Mouse (Mus musculus) spleen, embryonic (tissue): ENCODE results near the gene Pitpnm2.

Experiments
- CTCF ChIA-PET: fragments of 350-600 bp; sonication (Branson Sonifier 250); formaldehyde crosslinking; loops from one replicate; lab custom pipeline; 2022; lab: Charles Lee

Pitpnm2 gene

DNA sequence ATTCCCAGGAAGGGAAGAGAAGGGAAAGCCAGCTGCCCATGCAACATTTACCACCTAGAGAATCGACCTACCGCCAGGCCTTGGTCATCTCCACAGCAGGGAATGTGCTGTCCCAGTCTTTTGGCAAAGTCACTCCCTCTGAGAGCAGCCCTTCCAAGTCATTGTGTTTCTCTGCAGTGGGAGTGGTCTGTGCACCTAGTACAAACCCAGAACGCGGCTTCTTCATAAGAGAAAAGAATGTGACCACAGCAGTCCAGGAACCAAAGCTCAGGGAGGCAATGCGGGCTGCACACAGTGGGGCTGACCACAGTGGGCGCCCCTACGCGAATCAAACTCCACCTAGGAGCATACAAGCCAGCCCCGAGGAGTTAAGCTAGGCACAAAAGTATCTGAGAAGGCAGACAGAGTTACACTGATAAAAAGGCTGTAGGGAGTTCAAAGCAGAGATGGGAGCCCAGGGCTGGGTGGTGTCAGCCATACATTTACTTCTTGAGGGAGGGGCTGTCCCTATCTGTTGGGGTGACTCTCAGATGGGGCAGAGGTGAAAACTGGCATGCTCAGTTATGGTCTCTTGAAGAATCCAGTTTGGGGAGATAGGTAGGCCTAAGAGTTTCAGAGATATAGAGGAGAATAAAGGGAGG, 1.5 kb downstream of the Pitpnm2 start:
- CTCF ChIA-PET, result interaction anchor here (0.6 to 1.0 kb wide), 2 partner anchors 37 to 94 kb away, joined by 4 to 8 read pairs; no protein-coding TSS in a partner anchor

DNA sequence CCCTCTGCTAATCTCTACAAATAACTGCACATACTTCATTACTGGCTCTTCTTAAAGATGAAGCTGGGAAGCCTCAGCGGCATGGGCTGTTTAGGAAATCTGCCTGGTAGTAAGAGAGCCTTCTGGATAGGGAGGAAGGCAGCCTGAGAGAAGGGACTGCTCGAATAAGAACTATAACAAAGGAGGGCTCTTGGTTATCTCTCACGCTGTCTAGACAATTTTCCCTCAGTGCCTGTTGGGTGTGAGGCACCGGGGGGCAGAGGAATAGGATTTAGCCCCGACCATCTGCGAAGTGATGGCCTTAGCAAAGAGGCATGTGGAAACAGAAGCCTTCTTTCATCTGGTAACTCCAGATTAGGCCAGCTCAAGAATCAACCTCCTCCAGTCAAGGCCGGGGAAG, 2.3 kb downstream of the Pitpnm2 start:
- CTCF ChIA-PET, result interaction anchor here (0.5 to 0.7 kb wide), 3 partner anchors 34 to 270 kb away, joined by 3 to 4 read pairs (median 3); no protein-coding TSS in a partner anchor

DNA sequence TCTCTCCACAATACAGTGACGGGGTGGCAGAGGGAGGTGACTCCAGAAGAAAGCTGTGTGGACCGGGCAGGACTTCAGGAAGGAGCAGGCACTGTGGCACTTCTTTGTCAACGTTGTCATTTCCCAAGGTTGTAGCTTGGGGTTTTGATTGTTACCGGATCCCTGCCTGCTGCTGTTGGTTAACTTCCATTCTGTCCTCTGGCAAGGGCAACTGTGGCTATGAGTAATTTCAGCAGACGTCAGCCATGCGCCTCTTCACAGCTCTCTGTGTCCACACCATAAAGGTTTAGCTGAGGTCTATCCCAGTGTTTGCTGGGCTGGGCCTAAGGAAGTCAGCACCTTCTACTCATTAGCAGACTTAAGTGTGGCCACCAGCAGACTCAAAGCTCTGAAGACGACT, 4.7 kb downstream of the Pitpnm2 start:
- CTCF ChIA-PET, result no interaction called here

DNA sequence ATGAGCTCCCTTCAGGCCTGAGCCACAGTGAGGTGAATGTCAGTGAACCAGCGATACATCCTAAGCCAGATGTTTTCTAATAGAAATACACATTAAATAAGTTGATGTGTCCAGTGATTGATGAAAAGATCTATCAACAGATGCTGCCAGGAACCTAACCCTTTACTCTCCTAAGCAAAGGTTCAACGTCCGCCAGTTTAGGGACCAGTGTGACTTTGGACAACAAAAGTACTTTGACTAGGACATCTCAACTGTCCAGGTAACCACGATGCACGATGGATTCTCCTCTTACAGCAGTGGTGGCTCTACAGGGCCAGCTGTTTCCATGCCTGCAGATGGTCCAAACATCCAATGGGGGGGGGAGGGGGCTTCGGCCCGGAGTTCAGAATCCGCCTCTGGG, 5.1 kb downstream of the Pitpnm2 start:
- CTCF ChIA-PET, result interaction anchor here (0.5 kb wide), 1 partner anchor 10 kb away, joined by 3 read pairs; no protein-coding TSS in a partner anchor

DNA sequence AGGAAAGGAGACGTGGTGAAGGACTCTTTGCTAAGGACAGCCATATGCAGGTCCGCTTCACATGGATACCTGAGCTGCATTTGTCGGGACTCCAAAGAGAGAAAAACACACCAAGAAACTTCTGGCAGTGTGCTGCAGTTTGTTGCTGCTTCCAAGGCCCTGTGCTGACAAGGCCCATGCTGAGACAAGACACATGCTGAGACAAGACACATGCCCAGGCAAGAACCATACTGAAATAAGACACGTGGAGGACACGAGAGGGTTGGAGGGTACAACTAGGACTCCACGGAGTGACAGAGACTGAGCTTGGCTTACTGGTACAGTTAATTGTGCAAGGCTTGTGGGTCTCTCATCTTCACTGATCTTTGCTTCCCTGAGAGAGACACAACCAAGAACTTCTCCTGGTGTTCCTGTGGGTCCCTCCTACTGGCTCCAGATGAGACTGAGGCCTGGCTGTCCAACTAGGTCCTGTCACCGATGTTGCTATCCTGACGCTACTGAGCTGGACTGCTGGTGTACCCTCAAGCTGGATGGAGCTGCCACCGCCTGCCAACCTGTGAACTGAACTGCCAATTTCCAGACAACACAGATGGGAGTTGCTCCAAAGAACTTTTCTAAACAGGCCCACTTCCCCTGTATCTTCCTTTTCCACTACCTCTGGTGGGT, 6.2 kb downstream of the Pitpnm2 start:
- CTCF ChIA-PET, result no interaction called here

DNA sequence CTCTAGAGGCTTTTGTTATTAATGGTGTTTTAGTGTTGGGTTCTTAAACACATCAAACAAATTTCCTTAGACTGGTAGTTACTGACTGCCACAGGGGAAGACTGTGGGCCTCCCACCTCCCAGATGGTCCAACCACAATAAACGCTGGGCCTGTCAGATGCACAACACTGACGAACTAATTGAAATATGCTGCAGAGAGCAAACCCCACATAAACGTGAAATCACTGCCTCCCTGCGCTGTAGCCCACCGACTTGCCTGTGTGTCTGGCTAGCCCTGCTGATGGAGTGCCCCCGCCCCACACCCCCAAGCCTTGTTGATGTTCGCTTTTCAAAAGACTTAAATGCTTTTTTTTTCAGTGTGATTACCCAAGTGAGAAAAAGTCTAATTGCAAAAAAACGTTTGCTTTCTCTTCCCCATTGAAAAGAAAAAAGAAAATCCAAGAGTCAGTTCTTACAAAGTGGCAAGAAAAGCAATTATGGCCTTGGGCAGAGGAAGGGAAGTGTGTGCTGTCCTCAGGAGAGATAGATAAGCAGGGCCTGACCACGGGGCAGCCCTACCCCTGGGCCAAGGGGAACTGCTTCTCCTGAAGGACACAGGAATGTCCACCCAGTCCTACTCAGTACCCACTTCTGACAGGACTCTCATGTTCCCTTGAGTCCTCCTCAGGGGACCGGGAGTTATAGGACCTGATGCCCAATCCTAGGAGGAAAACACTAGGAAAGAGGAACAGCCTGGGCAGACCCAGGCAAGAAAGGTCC, 7.7 kb downstream of the Pitpnm2 start:
- CTCF ChIA-PET, result no interaction called here

DNA sequence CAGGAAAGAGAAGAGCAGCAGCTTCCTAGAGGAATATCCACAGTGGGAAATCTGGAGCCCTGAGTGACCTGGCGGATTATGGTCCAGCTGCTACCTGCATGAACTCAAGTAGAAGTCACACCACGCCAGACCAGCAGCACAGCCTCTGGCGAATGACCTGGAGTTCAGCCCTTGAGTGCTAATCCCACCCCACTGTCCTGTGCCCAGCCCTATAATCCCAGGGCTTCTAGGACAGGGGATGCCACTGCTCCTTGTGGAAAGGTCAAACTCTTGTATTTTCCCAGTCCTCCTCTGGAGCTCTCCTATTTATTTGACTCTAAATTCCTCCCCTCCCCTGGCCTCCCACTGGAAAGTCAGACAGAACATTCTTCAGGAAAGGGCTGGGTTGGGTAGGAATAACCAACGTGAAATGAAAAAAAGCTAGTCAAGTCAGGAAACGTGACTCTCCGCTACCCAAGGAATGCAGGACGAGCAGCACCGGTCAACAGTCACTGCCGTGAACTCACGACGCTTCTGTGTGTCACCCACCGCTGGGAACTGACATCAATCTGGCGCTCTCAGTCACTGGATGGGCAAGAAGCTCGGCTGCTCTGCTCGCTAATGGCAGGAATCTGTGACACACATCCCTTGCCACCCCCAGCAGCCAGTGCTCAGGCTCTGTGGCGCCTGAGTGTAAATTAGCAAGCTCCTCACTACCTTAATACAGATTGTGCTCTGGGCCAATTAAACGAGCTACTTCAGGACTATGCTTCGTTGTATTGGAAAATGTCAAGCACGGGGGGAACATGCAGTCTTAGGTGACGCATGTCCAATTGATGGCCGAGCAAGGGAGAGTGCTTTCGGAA, 8.5 kb downstream of the Pitpnm2 start:
- CTCF ChIA-PET, result interaction anchor here (0.6 kb wide), 1 partner anchor 137 kb away, joined by 3 read pairs; no protein-coding TSS in a partner anchor

DNA sequence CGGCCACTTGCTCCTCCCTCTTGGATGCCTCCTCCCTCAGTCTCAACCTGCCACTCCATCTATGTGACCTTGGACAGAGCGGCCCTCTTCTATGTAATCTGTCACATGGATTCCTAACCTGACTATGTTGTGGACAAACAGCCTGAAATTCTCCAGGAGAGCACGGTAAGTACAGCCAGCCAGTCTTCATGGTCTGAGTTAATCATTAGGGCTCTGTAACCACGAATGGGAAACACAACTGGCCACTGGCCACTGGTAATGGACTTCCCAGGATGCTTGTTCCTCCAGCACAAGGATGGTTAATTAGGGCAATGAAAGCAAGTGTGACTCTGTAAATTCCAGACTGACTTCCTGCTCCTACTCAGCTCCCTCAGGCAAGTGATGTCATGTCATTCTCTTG, 13.4 kb downstream of the Pitpnm2 start:
- CTCF ChIA-PET, result no interaction called here

DNA sequence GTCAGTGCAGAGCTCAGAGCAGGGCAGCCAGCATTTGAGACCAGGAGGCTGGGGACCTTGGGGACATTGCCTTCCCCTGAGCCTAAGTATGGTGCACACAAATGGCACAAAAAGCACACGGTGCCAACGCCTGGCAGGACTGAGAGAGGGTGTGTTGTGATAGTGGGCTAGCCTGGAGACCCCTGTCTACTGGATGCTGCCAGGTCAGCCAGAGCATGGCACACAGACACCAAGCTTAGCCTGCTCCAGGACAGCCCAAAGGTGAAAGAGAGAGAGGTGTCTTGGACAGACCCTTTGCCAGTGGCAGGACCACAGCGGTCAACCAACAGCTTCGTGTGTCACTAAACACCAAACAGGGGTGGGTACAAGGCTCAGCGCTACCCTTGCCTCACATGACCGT, 14.8 kb downstream of the Pitpnm2 start:
- CTCF ChIA-PET, result interaction anchor here (0.7 kb wide), 1 partner anchor 9 kb away, joined by 3 read pairs; no protein-coding TSS in a partner anchor

DNA sequence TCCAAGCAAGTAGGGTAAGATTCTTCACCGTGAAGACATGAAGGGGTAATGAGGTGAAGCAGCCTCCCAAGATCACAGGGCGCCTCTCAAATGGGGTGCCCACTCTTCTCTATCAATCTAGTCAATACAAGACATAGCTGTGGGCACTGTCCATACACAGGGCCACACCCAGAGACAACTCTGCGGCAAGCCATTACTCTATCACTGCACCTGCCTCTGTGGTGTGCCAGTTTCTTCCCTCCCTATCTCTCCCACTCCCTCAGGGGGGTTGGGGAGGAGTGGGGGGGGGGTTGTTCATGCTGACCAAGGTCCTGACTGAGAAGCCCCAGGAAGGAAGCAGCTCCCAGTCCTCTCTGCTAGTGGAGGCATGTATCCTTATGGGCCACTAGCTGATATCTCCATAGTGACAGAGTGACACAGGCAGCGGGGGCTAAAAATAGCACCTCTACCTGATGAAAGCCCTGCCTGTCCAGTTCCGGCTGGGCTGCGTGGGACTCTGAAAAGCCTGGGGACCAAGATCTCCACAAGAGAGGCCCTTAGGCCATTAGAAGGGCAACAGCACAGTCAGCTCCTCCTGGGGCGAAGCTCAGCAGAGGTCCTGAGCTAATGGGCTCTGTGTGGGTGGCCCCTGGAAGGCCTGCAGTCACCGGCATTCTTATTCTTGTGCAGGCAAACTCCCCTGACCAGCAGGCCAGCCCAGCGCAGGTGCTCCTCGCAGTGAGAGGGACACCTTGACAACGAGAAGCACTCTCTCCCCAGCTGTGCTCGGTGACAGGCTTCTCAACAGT, 15.5 kb downstream of the Pitpnm2 start:
- CTCF ChIA-PET, result interaction anchor here (0.7 to 1.0 kb wide), 2 partner anchors 10 to 73 kb away, joined by 3 to 4 read pairs; no protein-coding TSS in a partner anchor

DNA sequence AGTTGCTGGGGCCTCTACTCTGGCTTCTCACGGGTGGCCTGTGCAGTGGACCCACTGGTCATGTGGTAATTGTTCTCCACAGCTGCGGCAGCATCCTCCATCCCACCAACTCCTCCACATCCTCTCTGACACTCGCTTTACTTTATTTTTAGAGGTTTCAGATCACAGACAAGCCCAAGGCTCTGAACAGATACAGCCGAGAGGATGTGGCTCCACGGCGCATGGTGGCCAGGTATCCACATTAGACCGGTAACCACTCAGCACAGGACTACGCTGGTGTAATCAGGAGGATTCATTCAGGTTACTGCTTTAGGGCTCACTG, 16.5 kb downstream of the Pitpnm2 start:
- CTCF ChIA-PET, result no interaction called here

DNA sequence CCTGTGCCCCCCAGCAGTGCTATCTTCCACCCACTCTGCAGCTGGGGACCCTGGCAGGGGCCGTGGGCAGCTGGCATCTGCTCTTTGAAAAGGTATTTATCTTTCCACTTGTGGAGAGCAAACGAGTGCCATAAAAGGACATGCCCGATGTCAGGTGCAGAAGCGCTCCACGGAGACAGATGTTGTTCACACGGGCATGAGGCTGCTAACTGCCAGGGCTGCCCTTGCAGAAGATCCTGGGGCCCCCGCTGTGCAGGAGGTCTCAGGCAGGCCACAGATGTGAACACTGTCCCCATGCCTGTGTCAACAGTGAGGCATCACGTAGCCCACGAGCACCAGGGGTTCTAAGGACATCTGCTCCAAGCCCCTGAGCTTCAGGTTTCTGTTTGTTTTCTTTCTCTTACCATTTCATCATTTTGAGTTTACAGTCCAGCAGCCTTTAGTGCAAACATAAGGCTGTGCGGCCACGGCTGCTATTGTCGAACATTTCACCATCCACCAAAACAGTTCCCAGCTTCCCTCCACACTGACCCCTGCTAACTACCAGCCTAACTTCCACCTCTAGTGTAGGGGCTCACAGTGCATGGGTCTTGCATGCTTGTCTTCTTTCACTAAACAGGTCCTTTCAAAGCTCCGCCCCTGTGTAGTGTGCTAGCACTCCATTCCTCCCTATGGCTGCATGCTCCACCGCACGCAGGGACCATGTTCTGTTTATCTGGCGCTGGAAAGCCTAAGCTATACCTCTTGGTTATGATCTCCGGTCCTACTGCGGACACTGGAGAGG, 17.0 kb downstream of the Pitpnm2 start:
- CTCF ChIA-PET, result no interaction called here

DNA sequence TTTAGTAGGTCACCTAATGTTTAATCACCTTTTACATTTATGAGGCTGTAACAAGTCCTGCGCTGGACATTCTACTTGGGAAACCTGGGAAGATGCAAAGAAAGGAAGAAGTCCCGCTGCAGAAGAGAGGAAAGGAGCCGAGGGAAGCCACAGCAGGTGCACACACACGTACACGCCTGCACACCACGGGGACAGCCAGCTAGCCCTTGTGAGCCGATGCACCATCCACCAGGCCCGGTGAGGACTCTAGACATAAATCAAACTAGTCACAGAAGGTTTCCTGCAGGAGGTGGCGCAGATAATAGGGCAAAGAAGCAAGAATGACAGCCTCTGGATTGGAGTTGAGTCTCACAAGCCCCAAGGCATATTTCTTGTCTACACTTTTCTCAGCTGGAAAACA, 19.1 kb downstream of the Pitpnm2 start:
- CTCF ChIA-PET, result no interaction called here

DNA sequence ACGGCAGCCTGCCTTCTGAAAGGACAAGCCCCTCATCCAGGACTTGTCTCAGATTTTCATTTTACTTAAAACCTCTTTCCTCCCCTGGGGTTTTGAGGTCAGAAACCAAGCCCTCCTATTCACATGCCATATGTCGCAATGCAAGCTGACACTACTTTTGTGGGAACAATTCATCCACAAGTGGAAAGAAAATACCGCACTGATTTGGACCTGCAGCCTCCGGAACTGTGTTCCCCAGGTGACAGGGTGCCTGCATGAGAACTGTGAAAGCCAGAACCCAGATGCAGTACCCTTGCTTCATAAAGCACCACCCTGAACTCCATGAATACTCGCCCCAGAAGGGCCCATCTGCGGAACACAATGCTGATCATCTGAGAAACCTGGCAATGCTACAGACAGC, 22.4 kb downstream of the Pitpnm2 start:
- CTCF ChIA-PET, result no interaction called here

DNA sequence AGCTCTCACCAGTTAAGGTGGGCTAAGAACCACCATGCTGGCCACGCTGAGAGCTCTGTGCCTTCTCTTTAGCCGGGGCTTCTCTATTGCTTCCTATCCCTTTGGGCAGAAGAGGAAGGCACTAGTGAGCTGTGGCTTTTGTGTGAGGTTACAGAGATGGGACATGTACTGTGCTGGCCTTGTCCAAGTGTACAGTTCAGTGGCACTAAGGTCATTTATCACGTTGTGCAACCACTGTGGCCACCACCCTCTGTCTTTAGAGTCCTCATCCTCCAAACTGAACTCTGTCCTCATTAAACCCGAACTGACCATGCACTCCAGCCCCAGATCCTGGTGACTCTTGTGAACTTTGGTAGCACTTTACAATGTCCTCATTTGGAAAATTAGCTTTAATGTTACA, 23.1 kb downstream of the Pitpnm2 start:
- CTCF ChIA-PET, result interaction anchor here (0.5 kb wide), 1 partner anchor 957 kb away, joined by 8 read pairs; no protein-coding TSS in a partner anchor

DNA sequence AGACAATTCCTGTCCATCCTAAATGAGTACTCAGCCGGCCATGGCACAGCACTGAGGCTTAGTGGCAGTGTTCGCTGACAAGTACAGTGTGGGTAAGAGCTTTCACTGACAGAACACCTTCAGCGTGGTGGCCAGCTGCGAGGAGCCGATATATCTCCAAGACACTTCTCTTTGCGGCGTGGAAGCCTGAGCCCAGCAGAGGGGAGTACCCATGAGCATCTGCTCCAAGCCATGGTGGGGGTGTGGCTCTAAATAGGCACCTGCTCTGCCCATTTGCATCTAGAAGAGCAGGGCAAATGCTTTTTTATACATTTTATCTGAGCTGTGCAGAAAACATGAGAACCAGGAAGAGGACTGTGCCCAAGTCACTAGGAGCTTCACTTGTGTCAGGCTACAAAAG, 23.7 kb downstream of the Pitpnm2 start:
- CTCF ChIA-PET, result no interaction called here

DNA sequence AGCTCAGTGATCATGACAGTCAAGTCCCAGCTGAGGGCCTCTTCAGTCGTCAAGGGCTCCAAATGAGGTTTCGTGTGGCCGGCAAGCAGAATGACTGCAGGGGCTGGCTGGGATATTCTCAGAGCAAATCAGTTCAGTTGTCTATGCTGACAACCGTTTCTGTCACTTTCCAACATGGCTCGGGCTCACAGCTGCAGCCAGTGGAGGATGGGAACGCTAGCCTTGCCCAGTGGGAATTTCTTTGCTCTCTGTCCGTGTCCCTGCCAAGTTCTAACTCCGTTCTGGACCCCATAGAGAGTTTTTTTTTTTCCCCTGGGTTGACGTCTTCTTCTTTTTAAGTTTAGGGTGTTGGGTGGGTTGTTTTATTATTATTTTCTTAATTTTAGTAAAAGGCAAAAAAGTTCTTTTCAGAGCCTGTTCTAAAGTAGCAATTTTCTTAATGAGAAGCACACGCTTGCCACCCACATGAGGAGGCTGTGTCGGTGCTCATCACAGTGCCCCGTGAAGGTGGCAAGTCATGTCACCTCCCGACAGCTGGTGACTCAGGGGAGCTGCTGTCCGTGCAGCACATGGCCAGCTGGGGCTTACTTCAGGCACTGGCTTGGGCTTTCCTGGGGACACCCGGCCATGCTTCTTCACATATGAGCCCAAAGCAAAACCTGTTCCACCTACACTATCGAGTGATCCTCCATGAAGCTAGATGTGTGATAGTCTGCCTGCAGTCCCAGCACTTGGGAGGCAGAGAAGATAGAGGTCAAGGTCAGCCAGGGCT, 25.1 kb downstream of the Pitpnm2 start:
- CTCF ChIA-PET, result no interaction called here

DNA sequence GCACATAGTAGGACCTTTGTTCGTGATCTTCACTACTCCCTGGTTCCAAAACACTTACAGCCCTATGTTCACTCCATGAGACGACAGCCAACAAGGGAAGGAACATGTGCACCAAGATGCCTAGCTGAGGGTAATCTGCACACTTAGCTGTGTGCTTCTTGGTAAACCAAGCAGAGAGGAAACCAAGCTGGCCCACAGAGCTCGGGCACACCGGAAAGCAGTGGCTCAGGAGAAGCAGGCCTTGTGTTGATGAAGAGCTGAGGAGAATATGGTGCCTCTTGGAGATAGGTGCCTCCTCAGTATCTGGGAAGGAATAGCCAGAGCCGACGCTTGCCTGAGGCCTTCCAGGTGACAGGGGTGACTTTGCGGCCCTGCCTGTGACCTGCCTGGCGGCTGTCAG, 26.0 kb downstream of the Pitpnm2 start:
- CTCF ChIA-PET, result no interaction called here

DNA sequence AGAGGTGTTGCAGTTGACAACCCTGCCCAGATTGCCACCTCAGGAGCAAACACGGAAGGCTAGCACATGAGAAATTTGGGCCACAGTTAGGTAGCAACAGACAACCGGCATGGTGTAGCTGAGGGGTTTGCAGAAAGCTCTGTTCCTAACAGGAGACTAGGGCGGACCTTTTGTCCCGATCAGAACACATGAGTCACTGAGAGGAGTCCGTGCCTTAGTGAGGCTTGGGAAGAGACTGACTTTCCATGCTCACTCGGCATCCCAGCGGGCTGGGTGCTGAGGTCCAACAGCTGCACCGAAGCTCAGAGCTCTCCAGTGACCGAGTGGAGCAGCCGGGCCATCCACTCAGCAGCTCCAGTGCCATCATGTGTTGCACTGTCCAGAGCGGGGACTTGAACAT, 26.9 kb downstream of the Pitpnm2 start:
- CTCF ChIA-PET, result no interaction called here
